Mouse (Mus musculus) urinary bladder, adult 18-20 months (tissue): ENCODE measurements around the gene 1810010D01Rik.

Source experiments
- DNase-seq, 2 experiments: peaks; one replicate each; pipeline ENCODE4 v3.0.0; 2022; ENCODE audit warnings: low spot score in 2 of 2, mixed read lengths in 2 of 2

Gene 1810010D01Rik

GRCm38 (mm10) chr7:145176750-145177589 is 30.9 kb downstream of the 1810010D01Rik start:
- DNase-seq = no peak

- DNase-seq = no peak
Measured at GRCm38 (mm10) chr7:145173563-145173962, 34.4 kb downstream of the 1810010D01Rik start.

GRCm38 (mm10) chr7:145173116-145173515 is 34.8 kb downstream of the 1810010D01Rik start:
- DNase-seq = no peak

GRCm38 (mm10) chr7:145169703-145170102 is 38.2 kb downstream of the 1810010D01Rik start:
- DNase-seq = no peak

- no peak for DNase-seq
Measured at GRCm38 (mm10) chr7:145159283-145160240, 48.4 kb downstream of the 1810010D01Rik start.
